Mouse (Mus musculus) 416B (cell line): ENCODE data around the gene Unc13b.

Experiments
- DNase-seq: peaks from one replicate; pipeline ENCODE4 v3.0.0; 2011; ENCODE audit warnings: low read depth

Gene Unc13b

DNA sequence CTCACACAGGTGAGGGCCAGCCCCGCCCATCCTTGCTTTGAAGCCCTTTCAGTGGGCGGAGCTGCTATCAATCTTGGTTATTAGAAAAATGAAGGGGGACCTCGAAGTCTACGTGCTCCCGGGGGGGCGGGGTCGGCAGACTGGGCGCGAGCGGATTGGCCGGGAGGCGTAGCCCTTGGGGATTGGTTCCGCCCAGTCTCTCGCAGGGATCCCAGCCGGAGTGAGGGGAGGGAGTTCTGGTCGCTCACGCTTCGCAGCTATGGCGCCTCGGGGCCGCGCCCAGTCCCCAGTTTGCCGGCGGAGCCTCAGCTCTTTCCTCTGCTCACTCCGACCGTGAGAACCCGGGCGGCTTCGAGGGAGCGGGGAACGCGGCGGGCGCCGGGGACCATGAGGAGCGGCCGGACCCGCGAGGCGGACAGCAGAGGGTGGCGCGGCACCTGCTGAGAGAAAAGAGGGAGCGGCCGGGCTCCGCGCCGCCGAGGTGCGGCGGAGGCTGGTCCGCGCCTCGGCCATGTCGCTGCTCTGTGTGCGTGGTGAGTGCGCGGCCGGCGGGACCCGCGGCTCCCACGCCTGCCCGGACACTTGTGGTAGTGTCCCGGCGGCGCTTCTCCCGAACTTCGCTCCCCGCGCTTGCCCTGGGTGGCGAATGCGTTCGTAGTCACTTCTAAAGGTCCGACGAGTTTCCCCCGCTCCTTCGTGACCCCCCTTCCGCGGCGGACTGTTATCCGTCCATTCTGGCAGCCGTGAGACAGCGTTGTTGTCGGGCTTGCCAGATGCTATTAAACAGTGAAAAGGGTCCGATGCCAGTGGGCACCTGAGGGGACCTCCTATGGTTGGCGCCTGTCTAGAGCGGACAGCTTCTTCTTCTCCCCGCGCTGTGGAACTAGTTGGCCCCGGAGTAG is at the start of gene Unc13b:
Gene Unc13b, plus strand, starts transcription at position 201 of the 902 bp plus-strand sequence.
- DNase-seq = no peak

GRCm38 (mm10) chr4:43010161-43011038 is 48.4 kb upstream of the Unc13b start, which contains the start of gene Fancg:
TSS of gene Fancg (minus strand) at chr4:43010506.
- peak; percentile 88 for DNase-seq

DNA sequence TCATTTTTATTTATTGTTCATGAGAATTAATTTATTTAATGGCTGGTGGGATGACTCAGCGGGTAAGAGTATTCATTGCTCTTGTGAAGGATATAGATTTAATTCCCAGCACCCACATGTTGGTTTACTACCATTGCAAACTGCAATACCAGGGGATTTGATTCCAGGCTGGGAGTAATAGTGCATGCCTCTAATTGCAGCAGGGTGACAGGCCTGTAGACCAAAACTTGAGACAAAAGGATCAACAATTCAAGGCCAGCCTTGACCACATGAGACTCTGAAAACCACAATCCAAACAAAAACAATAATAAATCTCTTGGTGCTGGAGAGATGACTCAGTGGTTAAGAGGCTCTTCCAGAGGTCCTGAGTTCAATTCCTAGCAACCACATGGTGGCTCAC is 46.7 kb upstream of the Unc13b start:
- DNase-seq = no peak

- DNase-seq = no peak
Observed at GRCm38 (mm10) chr4:43018156-43018555, 40.6 kb upstream of the Unc13b start.

DNA sequence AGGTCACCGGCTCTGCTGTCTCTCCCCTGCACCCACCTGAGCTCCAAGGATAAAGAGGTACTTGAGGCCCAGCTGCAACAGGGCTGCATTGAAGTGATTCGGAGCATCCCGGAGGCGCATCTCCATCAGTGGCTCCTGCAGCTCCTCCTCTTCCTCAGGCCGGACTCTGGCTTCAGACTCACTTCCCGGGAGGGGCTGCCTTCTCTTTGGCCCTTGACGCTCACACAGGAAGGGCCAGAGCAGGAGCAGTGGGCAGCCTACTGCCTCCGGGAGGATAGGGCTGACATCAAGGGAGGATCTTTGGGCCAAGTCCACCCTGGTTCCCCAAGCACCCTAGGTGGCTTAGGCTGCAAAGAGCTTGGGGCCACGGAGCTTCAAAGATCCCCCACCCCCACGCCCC is 39.6 kb upstream of the Unc13b start:
- DNase-seq = no peak

GRCm38 (mm10) chr4:43019641-43020465 is 38.9 kb upstream of the Unc13b start:
- DNase-seq = no peak

GRCm38 (mm10) chr4:43020876-43021275 is 37.9 kb upstream of the Unc13b start:
- DNase-seq = no peak

DNA sequence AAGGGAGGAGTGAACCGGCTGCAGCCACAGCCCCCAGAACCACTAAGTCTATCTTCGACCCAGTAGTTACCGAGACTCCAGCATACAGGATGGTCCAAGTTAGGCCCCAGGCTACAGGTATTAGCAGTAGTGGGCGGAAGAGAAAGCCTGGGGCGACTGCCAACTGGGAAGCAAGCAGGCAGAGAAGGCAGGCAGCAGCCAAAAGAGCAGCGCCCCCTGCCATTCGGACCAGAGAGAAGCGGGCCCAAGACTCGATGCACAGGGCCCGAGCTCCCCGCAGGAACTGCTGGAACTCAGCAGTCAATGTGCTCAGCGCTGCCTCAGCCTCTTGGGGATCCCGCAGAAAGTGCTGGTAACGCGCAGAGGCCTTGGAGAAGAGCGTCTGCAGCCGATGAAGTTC is 37.4 kb upstream of the Unc13b start:
- DNase-seq = no peak

DNA sequence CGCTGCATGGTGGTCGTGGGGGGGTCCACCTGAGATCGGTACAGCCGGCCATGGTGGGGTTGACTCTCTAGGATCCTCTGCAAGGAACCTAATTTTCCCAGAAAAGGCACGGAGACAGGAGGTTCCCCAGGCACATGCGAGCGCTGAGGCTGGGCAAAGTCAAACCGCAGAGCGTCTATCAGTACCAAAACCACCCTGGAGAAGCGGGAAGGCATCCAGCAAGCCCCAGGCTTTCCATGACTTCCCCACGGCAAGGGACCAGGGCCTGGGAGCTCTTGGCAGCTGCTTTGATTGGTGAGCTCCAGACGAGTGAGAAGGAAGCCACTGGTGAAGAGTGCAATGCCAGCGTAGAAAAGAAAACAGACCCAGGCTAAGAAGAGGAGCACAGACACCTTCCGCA is 34.1 kb upstream of the Unc13b start:
- no peak for DNase-seq

GRCm38 (mm10) chr4:43025084-43025960 is 33.4 kb upstream of the Unc13b start, which contains the start of gene Pigo:
TSS of gene Pigo (minus strand) at chr4:43025819.
- DNase-seq = peak; percentile 97

GRCm38 (mm10) chr4:43029121-43029520 is 29.6 kb upstream of the Unc13b start:
- DNase-seq = no peak

DNA sequence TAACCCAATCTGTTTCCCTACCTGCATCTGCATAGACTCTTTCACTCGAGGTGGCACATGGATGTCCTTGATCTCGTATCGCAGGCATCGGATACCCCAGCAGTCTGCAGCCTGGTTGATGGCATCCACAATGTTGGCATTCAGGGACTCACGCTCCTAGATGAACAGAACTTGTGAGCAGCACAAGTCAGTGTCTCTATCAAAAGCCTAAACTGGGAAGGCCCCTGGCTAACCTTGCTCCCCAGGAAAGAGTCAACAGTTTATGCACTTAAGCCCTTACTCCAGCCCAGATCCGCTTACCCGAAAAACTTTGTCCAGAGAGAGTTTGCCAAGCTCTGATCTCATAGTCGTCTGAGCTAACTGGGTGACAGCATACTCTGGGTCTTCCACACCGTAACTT is 29.0 kb upstream of the Unc13b start:
- DNase-seq = no peak

GRCm38 (mm10) chr4:43030352-43030751 is 28.4 kb upstream of the Unc13b start:
- DNase-seq = no peak

DNA sequence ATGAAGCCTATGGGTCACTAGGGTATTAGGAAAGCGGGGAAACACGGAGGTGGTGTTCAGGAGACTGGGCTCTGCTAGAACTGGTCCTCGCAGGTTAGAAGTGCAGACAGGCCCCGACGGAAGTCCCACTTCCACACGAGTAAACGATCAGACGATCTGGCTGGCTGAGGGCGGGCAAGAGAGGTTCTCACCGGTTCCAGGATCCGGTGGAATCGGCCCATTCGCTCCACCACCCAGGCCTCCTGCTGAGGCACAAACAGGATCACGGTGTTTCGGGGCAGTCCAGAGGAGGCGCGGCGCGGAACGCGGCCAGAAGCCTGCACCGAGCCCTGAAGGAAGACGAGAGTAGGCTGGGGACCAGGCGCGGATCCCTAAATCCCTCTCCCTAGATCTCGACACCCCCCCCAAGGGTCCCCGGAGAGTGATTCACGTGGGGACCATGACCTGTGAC is 27.9 kb upstream of the Unc13b start:
- peak; percentile 44 for DNase-seq

- DNase-seq = peak; percentile 96
Observed at GRCm38 (mm10) chr4:43031237-43031995, 27.3 kb upstream of the Unc13b start, which contains the start of gene Stoml2. TSS of gene Stoml2 (minus strand) at chr4:43031710.

GRCm38 (mm10) chr4:43032501-43032900 is 26.3 kb upstream of the Unc13b start:
- DNase-seq = no peak

DNA sequence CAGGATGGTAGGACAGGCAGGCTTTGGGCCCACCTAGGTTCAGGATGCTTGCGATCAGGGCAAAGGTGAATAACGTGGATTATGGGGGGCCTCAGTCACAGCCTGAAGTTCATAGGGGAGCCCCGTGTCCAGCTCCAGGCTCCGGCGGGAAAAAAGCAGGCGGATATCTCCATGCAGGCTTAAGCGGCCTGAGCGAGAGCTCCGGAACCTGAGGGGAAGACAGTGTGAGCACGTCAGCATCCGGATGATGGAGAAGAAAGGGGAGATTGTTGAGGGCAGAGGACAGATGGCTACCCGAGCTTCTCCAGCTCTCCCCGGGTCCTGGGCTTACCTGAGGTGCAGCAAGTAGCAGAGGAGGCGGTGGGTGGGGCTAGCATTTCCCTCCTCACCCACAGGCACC is 25.3 kb upstream of the Unc13b start:
- no peak for DNase-seq

DNA sequence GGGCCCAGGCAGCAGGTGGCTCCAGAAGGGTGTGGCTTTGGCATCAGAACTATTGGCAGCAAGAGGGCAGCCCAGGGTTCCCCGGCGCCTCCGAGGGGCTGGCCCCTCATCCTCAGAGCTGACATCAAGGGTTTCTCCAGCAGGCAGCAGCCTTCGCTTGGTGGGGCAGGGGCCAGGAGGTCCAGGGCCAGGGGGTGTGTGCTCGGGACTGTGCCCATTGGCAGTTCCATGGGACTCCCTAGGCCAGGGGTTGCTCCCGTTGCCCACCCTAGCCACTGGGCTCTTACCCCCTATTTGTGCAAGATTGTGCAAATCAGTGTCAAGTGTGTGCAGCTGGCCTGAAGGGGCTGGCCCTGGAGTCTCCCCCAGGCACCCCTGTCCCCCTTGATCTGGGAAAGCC is 22.9 kb upstream of the Unc13b start:
- no peak for DNase-seq

DNA sequence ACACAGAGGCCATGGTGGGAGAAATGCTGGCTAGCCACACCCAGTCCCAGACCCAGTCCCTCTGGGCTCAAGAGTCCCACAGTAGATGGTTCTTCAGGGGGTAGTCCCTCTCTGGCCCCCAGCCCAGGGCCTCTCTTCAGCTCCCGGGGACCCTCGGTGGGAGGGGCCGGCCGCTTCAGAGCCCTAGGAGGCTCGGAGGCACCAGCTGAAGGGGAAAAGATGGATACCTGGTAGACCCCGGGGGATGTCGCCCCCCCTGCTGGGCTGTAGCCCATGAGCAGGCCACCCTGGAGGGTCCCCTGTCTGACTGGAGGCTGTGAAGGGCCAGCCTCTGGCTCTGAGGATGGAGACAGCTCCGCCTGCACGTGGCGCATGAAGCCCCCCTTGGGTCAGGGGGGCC is 22.4 kb upstream of the Unc13b start:
- no peak for DNase-seq
